Mouse (Mus musculus) cortical plate, adult 2 months (tissue): Measurements from ENCODE around the gene Olfr282.

Experiments
- CTCF ChIP-seq: fragments of 200-500 bp; IDR thresholded peaks from 2 replicates; pipeline ENCODE4 v1.5.1; 2011; ENCODE audit warnings: mild to moderate bottlenecking, control low read depth, low read length; ENCODE audit not compliant: insufficient read depth; ENCODE audit errors: extremely low read depth
- POLR2A ChIP-seq: fragments of 200-500 bp; IDR thresholded peaks from 2 replicates; pipeline ENCODE4 v1.6.1; 2011; ENCODE audit warnings: mild to moderate bottlenecking, low read length, control low read depth; ENCODE audit not compliant: insufficient read depth; ENCODE audit errors: extremely low read depth

- TF ChIP-seq CTCF: no peak
- TF ChIP-seq POLR2A: no peak
These were observed 20.8 kb upstream of the Olfr282 start for GRCm38 (mm10) chr15:98410249-98410648.
